Mouse (Mus musculus): Measurements from ENCODE around the gene Glyr1. TPM values are rescaled to one million over a fixed set of nuclear protein-coding genes. Genes with fewer than 3 reads are reported as not detected.

Glyr1 gene
- polyA plus RNA-seq, 1 experiment: 39.0 TPM

GRCm38 (mm10) chr16:5071974-5072373 is 22.3 kb upstream of the Glyr1 start:
- peaks cover 57% of the 10 kb centered on the region for H3K36me3 ChIP-seq (ENCODE audit: control insufficient read depth, insufficient read depth, low read length)

GRCm38 (mm10) chr16:5070321-5070720 is 20.7 kb upstream of the Glyr1 start:
- 85% methylated on average over 3 of the region's 3 CpGs for WGBS
- H3K27me3 ChIP-seq (ENCODE audit: control insufficient read depth, insufficient read depth, low read length): no peaks in the 10 kb centered on the region
- H3K36me3 ChIP-seq (ENCODE audit: control insufficient read depth, insufficient read depth, low read length): peaks cover 55% of the 10 kb centered on the region
- TF ChIP-seq CTCF (IDR thresholded peaks at IDR 0.05; ENCODE audit: extremely low read depth, insufficient read length, insufficient replicate concordance, low read depth, low read length) (no peak), POLR2A (IDR thresholded peaks at IDR 0.05; ENCODE audit: low read depth, low read length) (no peak)
- H3K27ac ChIP-seq (ENCODE audit: insufficient read depth, low read depth, low read length): no peak overlapping the region
- no peak overlapping the region for H3K4me3 ChIP-seq (ENCODE audit: low read depth, low read length)
- H3K4me1 ChIP-seq (ENCODE audit: control insufficient read depth, insufficient read depth, insufficient read length, low read length): no peaks in the 10 kb centered on the region

More at GRCm38 (mm10) chr16:5071974-5072373, 22.3 kb upstream of the Glyr1 start:
- WGBS: 94% methylated on average over 7 of the region's 7 CpGs
- no peak overlapping the region for H3K4me3 ChIP-seq (ENCODE audit: low read depth, low read length)
- no peaks in the 10 kb centered on the region for H3K4me1 ChIP-seq (ENCODE audit: control insufficient read depth, insufficient read depth, insufficient read length, low read length)
- H3K27me3 ChIP-seq (ENCODE audit: control insufficient read depth, insufficient read depth, low read length): no peaks in the 10 kb centered on the region
- no peak overlapping the region for H3K27ac ChIP-seq (ENCODE audit: insufficient read depth, low read depth, low read length)
- TF ChIP-seq CTCF (IDR thresholded peaks at IDR 0.05; ENCODE audit: extremely low read depth, insufficient read length, insufficient replicate concordance, low read depth, low read length): no peak
- no peak for TF ChIP-seq POLR2A (IDR thresholded peaks at IDR 0.05; ENCODE audit: low read depth, low read length)

- TF ChIP-seq POLR2A (IDR thresholded peaks at IDR 0.05; ENCODE audit: low read depth, low read length) (no peak), CTCF (IDR thresholded peaks at IDR 0.05; ENCODE audit: extremely low read depth, insufficient read length, insufficient replicate concordance, low read depth, low read length) (no peak)
- H3K27me3 ChIP-seq (ENCODE audit: control insufficient read depth, insufficient read depth, low read length): no peaks in the 10 kb centered on the region
- H3K4me3 ChIP-seq (ENCODE audit: low read depth, low read length): no peak overlapping the region
- H3K36me3 ChIP-seq (ENCODE audit: control insufficient read depth, insufficient read depth, low read length): peaks cover 42% of the 10 kb centered on the region
- 97% methylated on average over 4 of the region's 4 CpGs for WGBS
- no peak overlapping the region for H3K27ac ChIP-seq (ENCODE audit: insufficient read depth, low read depth, low read length)
- H3K4me1 ChIP-seq (ENCODE audit: control insufficient read depth, insufficient read depth, insufficient read length, low read length): no peaks in the 10 kb centered on the region
These were observed 13.8 kb upstream of the Glyr1 start for GRCm38 (mm10) chr16:5063472-5063871.

GRCm38 (mm10) chr16:5058114-5058513 is 8.5 kb upstream of the Glyr1 start:
- no peak overlapping the region for H3K4me3 ChIP-seq (ENCODE audit: low read depth, low read length)
- peaks cover 40% of the 10 kb centered on the region for H3K36me3 ChIP-seq (ENCODE audit: control insufficient read depth, insufficient read depth, low read length)
- H3K27me3 ChIP-seq (ENCODE audit: control insufficient read depth, insufficient read depth, low read length): no peaks in the 10 kb centered on the region
- no peak overlapping the region for H3K27ac ChIP-seq (ENCODE audit: insufficient read depth, low read depth, low read length)
- WGBS: 89% methylated on average over 1 of the region's 1 CpGs
- H3K4me1 ChIP-seq (ENCODE audit: control insufficient read depth, insufficient read depth, insufficient read length, low read length): no peaks in the 10 kb centered on the region
- no peak for TF ChIP-seq CTCF (IDR thresholded peaks at IDR 0.05; ENCODE audit: extremely low read depth, insufficient read length, insufficient replicate concordance, low read depth, low read length)
- TF ChIP-seq POLR2A (IDR thresholded peaks at IDR 0.05; ENCODE audit: low read depth, low read length): no peak

GRCm38 (mm10) chr16:5050251-5051110 is 818 bp upstream of the Glyr1 start:
- peak overlapping the region; percentile 78 for H3K4me3 ChIP-seq (ENCODE audit: low read depth, low read length)
- peaks cover 4% of the 10 kb centered on the region for H3K4me1 ChIP-seq (ENCODE audit: control insufficient read depth, insufficient read depth, insufficient read length, low read length)
- no peaks in the 10 kb centered on the region for H3K27me3 ChIP-seq (ENCODE audit: control insufficient read depth, insufficient read depth, low read length)
- under 1% methylated on average over 78 of the region's 78 CpGs for WGBS
- H3K27ac ChIP-seq (ENCODE audit: insufficient read depth, low read depth, low read length): peak overlapping the region; percentile 95
- TF ChIP-seq POLR2A (IDR thresholded peaks at IDR 0.05; ENCODE audit: low read depth, low read length): no peak
- TF ChIP-seq CTCF (IDR thresholded peaks at IDR 0.05; ENCODE audit: extremely low read depth, insufficient read length, insufficient replicate concordance, low read depth, low read length): no peak
- H3K36me3 ChIP-seq (ENCODE audit: control insufficient read depth, insufficient read depth, low read length): peaks cover 19% of the 10 kb centered on the region

- WGBS: under 1% methylated on average over 38 of the region's 38 CpGs
- TF ChIP-seq POLR2A (IDR thresholded peaks at IDR 0.05; ENCODE audit: low read depth, low read length) (no peak), CTCF (IDR thresholded peaks at IDR 0.05; ENCODE audit: extremely low read depth, insufficient read length, insufficient replicate concordance, low read depth, low read length) (no peak)
- peaks cover 4% of the 10 kb centered on the region for H3K4me1 ChIP-seq (ENCODE audit: control insufficient read depth, insufficient read depth, insufficient read length, low read length)
- peaks cover 14% of the 10 kb centered on the region for H3K36me3 ChIP-seq (ENCODE audit: control insufficient read depth, insufficient read depth, low read length)
- no peaks in the 10 kb centered on the region for H3K27me3 ChIP-seq (ENCODE audit: control insufficient read depth, insufficient read depth, low read length)
- peak overlapping the region; percentile 84 for H3K27ac ChIP-seq (ENCODE audit: insufficient read depth, low read depth, low read length)
- H3K4me3 ChIP-seq (ENCODE audit: low read depth, low read length): peak overlapping the region; percentile 91
These were observed 385 bp downstream of the Glyr1 start for GRCm38 (mm10) chr16:5049182-5049773.

- Histone ChIP-seq H3K36me3 (ENCODE audit: control insufficient read depth, insufficient read depth, low read length) (peaks cover 33% of the 10 kb centered on the region), H3K27me3 (ENCODE audit: control insufficient read depth, insufficient read depth, low read length) (no peaks in the 10 kb centered on the region), H3K27ac (ENCODE audit: insufficient read depth, low read depth, low read length) (no peak overlapping the region), H3K4me1 (ENCODE audit: control insufficient read depth, insufficient read depth, insufficient read length, low read length) (no peaks in the 10 kb centered on the region; the same call in 1 of the 2 replicates), H3K4me3 (ENCODE audit: low read depth, low read length) (no peak overlapping the region)
- WGBS: 91% methylated on average over 3 of the region's 3 CpGs
- TF ChIP-seq POLR2A (IDR thresholded peaks at IDR 0.05; ENCODE audit: low read depth, low read length) (no peak), CTCF (IDR thresholded peaks at IDR 0.05; ENCODE audit: extremely low read depth, insufficient read length, insufficient replicate concordance, low read depth, low read length) (no peak)
These were observed 4.3 kb downstream of the Glyr1 start for GRCm38 (mm10) chr16:5045322-5045721.
